Mouse (Mus musculus) thymus, postnatal 36 days (tissue): ENCODE data around the gene Ankrd33b.
A peak's percentile ranks its signal among the peaks of the same experiment; 100 is the strongest.

Experiments used
- DNase-seq, 2 experiments: peaks; one replicate each; pipeline ENCODE4 v3.0.0; 2022; ENCODE audit warnings: mixed read lengths in 2 of 2

Gene Ankrd33b

DNA sequence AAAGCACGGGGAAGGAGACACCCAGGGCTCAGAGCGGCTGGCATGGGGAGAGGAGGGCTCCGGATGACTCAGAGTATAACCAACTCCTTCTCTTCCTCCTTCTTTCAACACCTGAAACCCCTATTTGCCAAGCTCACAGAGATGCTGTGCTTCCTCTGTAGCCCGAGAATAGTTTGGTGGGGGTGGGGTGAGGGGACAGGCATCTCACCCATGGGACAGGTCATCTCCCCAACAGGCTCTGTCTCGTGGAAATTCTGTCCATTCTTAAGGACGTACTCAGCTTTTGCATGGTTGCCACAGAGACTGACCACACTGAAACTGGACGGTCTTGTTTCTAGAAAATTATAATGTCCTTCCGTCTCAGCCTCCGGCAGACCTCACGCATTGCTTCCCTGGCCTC, 106.4 kb downstream of the Ankrd33b start:
- no peak for DNase-seq

- DNase-seq = no peak
Observed at GRCm38 (mm10) chr15:31258693-31259439, 108.7 kb downstream of the Ankrd33b start.

- DNase-seq = no peak
Observed at GRCm38 (mm10) chr15:31258029-31258692, 109.4 kb downstream of the Ankrd33b start.

DNA sequence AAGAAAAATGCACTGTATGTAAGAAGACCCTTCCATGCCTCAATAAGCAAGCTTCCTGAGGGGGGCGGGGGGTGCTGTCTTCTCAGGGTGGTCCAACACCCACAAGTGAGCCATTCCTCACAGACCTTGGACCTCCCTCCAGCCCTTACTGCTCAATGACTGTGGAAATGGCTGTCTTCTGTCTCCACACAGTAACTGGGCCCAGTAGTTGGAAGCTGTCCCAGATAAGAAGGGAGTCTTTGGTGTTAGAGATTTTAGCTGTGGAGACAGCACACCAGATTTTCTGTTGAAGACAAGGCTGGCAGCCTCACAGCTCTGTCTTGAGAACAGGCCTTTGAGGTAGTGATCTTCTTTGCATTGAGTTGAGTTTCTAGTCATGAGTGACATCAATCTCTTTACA, 110.2 kb downstream of the Ankrd33b start:
- no peak for DNase-seq

DNA sequence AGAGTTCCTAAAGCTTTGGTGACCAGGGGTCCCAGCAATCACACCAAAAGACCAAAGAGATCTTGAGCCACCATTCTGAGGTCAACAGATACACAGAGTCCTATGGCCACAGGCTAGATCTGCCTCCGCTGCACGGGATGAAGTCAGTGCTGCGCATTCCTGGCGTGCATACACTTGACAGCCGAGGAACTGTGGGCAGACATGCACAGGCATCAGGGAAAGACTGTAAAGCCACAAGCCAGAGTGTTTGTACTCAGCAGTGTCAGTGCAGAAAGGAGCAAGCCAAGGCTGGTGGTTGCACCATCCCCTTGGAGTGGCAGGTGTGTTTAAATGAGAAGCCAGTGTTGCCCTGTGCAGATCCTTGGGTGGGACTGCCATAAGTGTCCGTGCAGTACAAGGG, 111.8 kb downstream of the Ankrd33b start:
- no peak for DNase-seq

DNA sequence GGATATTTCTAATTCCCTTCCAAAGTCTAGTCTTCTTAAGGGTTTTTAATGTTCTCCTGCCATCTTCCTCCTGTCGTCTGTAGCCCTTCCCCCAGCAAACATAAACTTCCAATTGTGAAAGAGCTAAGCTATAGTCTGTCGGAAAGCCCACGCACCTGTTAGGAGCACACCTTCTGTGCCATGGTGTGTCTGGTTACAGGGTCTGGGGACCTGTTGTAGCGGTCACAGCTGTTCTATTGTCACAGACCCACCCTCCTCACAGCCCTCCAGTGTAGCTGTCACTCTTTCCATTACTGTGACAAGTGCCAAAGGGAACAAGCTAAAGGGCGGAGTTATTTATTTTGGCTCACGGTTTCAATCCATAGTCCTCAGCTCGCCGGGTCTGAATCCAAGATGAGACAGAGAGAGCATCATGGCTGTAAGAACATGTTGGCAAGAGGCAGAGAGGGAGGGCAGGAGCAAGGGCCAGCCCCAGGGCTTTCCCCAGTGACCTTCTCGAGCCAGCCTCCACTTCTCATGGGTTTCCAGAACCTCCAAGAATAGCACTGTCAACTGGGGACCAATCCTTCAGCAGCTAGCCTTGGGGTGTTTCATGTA, 112.5 kb downstream of the Ankrd33b start:
- DNase-seq = no peak

GRCm38 (mm10) chr15:31253963-31254362, 113.6 kb downstream of the Ankrd33b start:
- DNase-seq = no peak

GRCm38 (mm10) chr15:31253380-31253779, 114.1 kb downstream of the Ankrd33b start:
- peak; percentile 8 to 23 for DNase-seq

- DNase-seq = no peak
Observed at GRCm38 (mm10) chr15:31252590-31253311, 114.8 kb downstream of the Ankrd33b start.

GRCm38 (mm10) chr15:31251189-31251588, 116.3 kb downstream of the Ankrd33b start:
- no peak for DNase-seq

DNA sequence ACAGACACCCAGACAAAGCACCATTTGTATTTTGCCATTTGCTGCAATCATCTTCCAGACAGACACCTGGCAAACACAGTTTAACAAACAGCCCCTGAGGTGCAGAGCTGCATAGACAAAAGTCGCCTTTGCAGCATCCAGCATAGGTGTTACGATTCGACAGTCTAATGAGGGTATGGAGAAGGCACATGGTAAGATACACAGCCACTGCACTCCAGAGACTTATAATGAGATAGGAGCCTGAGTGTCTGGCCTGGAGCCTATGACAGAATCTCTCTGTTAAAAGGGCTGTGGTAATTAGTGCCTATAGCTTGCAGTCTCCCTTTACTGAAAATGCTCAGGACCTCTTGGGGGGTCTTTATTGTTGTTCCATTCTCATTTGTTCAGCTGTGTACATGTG, 116.8 kb downstream of the Ankrd33b start:
- no peak for DNase-seq

DNA sequence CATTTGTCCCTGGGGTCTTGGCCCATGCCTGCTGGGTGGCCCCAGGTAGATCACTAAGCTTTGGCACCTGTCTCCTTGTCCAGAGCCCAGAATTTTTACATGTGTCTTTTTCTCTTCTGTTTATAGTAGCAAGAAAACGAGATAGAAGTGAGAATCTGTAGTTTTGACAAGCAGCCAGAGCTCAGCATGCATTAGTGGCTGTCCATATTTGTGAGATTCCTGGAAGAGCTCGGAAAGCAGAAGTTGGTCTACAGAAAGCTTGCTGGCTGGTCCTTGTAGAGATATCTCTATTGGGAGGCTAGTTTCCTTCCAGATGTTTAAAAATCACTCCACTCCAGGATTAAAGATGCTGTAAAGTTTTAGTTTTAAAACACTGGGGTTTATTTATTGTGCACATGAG, 117.5 kb downstream of the Ankrd33b start:
- DNase-seq = no peak

- no peak for DNase-seq
Observed at GRCm38 (mm10) chr15:31248882-31249281, 118.6 kb downstream of the Ankrd33b start.

GRCm38 (mm10) chr15:31247035-31247434, 120.5 kb downstream of the Ankrd33b start:
- no peak for DNase-seq

GRCm38 (mm10) chr15:31245934-31246333, 121.6 kb downstream of the Ankrd33b start:
- no peak for DNase-seq

DNA sequence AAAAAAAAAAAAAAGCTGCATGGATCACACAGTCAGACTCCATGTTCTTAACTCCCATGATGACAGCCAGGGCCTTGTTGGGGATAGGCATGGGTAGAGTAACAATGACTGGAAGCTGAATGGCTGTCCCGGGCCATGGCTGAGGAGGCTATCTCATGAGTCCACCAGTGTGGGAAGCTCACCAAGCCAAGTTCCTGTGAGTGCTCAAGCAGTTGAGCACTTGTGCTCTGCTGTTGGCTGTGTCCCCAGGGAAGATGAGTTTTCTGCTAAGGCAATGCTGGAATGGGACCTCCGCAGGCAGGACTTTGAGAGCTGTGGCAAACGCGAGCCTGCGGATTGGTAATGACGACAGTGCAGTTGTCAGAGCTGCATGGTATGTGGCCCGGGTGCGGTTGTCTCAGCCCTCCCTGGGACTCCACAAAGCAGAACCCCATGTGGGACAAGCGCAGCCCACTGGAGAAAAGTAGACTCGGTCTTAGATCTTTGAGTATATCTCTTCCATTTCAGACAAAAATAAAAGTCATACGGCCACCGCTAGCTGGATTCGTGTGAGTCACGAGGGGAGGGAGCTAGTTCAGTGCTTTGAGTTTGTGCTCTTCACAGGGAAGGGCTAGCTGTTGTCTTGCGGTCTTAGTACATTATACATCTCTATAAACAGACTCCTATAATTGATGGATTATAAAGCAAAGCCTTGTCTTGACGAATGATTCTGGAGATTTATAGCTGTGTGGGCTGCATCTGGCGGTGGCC, 122.7 kb downstream of the Ankrd33b start:
- no peak for DNase-seq

- no peak for DNase-seq
Observed at GRCm38 (mm10) chr15:31243260-31243659, 124.3 kb downstream of the Ankrd33b start.
